Mouse (Mus musculus) stomach, postnatal 0 days (tissue): ENCODE data around the gene Ntm. TPM values are rescaled to one million over a fixed set of nuclear protein-coding genes. Genes with fewer than 3 reads are reported as not detected.

ENCODE experiments used
- ATAC-seq: fragments of 200-750 bp; cut with Nextera tagmentation; 2 replicates; pipeline ENCODE4 v1.8.0; 2017; ENCODE audit not compliant: low FRiP score, low TSS enrichment
- DNase-seq: peaks from one replicate; pipeline ENCODE4 v3.0.0-alpha.2; 2016; ENCODE audit warnings: low spot score
- H3K27ac ChIP-seq: fragments of 300-500 bp; sonication (generic); replicated peaks from 2 replicates; pipeline ENCODE4 v1.5.1; 2014; ENCODE audit warnings: mild to moderate bottlenecking, control low read depth
- H3K27me3 ChIP-seq: fragments of 300-500 bp; sonication (generic); 2 replicates; pipeline ENCODE4 v1.6.1; 2014; ENCODE audit warnings: low read length; ENCODE audit not compliant: control insufficient read depth, insufficient read depth
- H3K36me3 ChIP-seq: fragments of 300-500 bp; sonication (generic); 2 replicates; pipeline ENCODE4 v1.6.1; 2014; ENCODE audit warnings: low read length, mixed read lengths; ENCODE audit not compliant: control insufficient read depth, insufficient read depth
- H3K4me1 ChIP-seq: fragments of 300-500 bp; sonication (generic); replicated peaks from 2 replicates; pipeline ENCODE4 v1.6.1; 2014; ENCODE audit warnings: antibody characterized with exemption; ENCODE audit not compliant: control insufficient read depth, insufficient read depth
- H3K4me2 ChIP-seq: fragments of 300-500 bp; sonication (generic); replicated peaks from 2 replicates; pipeline ENCODE4 v1.6.1; 2014; ENCODE audit warnings: low read depth, mild to moderate bottlenecking, control low read depth, moderate library complexity
- H3K4me3 ChIP-seq: fragments of 300-500 bp; sonication (generic); 2 replicates; pipeline ENCODE4 v1.5.1; 2014; ENCODE audit warnings: low read depth, low read length, control low read depth
- H3K9ac ChIP-seq: fragments of 300-500 bp; sonication (generic); 2 replicates; pipeline ENCODE4 v1.6.1; 2014; ENCODE audit warnings: mild to moderate bottlenecking, low read length, control low read depth, mixed read lengths
- H3K9me3 ChIP-seq: fragments of 300-500 bp; sonication (generic); 2 replicates; pipeline ENCODE4 v1.6.1; 2016; ENCODE audit warnings: low read length; ENCODE audit not compliant: control insufficient read depth
- CTCF ChIP-seq: IDR thresholded peaks from 2 replicates; pipeline ENCODE4 v1.5.1; 2016; ENCODE audit warnings: antibody characterized with exemption, low read depth, mild to moderate bottlenecking, moderate library complexity
- EP300 ChIP-seq: optimal IDR thresholded peaks from 2 replicates; pipeline ENCODE3; 2016; ENCODE audit warnings: antibody characterized with exemption
- WGBS: fragments of 180-500 bp; shearing (Covaris S2); extraction: QIAGEN DNeasy Blood & Tissue Kit; methylation state at CpG from one replicate; pipeline ENCODE4 v1.1.7; 2014; 5-methylcytosine and 5-hydroxymethylcytosine counted together
- polyA plus RNA-seq: library from polyadenylated mRNA; unstranded; fragments of >200 nt; fragmentation: Nextera tagmentation; extraction: Ambion mirVana; gene quantifications from 2 replicates; pipeline ENCODE4 v1.2.1, GENCODE M21; 2015

Ntm gene
- polyA plus RNA-seq, 1 experiment from 2014 or later = 5.9 TPM

- no peak for DNase-seq
- no peak overlapping the region for H3K27ac ChIP-seq
- TF ChIP-seq EP300 = no peak
- TF ChIP-seq CTCF = no peak
- no peaks in the 10 kb centered on the region for H3K36me3 ChIP-seq
- ATAC-seq = no peak
- H3K4me3 ChIP-seq = no peak overlapping the region
- no peaks in the 10 kb centered on the region for H3K9me3 ChIP-seq
- H3K4me1 ChIP-seq = no peaks in the 10 kb centered on the region
- no peak overlapping the region for H3K4me2 ChIP-seq
- 59% methylated on average over 5 of the region's 5 CpGs for WGBS
- H3K27me3 ChIP-seq = no peaks in the 10 kb centered on the region
- no peak overlapping the region for H3K9ac ChIP-seq
Observed at GRCm38 (mm10) chr9:29881614-29882013, 81.3 kb downstream of the Ntm start.

- H3K36me3 ChIP-seq = no peaks in the 10 kb centered on the region
- ATAC-seq = no peak
- H3K9me3 ChIP-seq = no peaks in the 10 kb centered on the region
- no peak overlapping the region for H3K27ac ChIP-seq
- no peak overlapping the region for H3K9ac ChIP-seq
- TF ChIP-seq CTCF (no peak), EP300 (no peak)
- H3K4me3 ChIP-seq = no peak overlapping the region
- H3K4me1 ChIP-seq = no peaks in the 10 kb centered on the region
- no peaks in the 10 kb centered on the region for H3K27me3 ChIP-seq
- no peak overlapping the region for H3K4me2 ChIP-seq
- WGBS = 76% methylated on average over 3 of the region's 3 CpGs
- DNase-seq = no peak
Observed at GRCm38 (mm10) chr9:29877583-29877982, 85.4 kb downstream of the Ntm start.

DNA sequence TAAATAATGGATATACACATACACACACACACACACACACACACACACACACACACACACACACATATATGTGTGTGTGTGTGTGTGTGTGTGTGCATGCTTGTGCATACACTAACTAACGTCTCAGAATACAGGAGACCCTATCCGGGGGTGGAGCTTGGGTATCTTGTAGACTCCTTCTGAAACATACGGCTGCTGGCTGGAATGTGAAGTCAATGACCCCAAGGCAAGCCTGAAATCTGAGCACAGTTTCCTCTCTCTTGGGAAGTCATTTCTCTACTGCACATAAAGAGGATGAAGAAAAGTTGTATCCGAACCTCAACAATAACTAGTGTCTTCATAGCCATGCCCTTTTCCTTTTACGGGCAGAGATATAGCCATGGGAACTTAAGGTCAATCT is 95.2 kb downstream of the Ntm start:
- ATAC-seq = no peak
- H3K27me3 ChIP-seq = no peaks in the 10 kb centered on the region
- H3K9me3 ChIP-seq = no peaks in the 10 kb centered on the region
- WGBS = 55% methylated on average over 5 of the region's 5 CpGs
- no peak for TF ChIP-seq CTCF
- no peak for TF ChIP-seq EP300
- H3K27ac ChIP-seq = no peak overlapping the region
- no peak overlapping the region for H3K4me2 ChIP-seq
- H3K9ac ChIP-seq = no peak overlapping the region
- H3K4me3 ChIP-seq = no peak overlapping the region
- no peak for DNase-seq
- no peaks in the 10 kb centered on the region for H3K36me3 ChIP-seq
- H3K4me1 ChIP-seq = no peaks in the 10 kb centered on the region

DNA sequence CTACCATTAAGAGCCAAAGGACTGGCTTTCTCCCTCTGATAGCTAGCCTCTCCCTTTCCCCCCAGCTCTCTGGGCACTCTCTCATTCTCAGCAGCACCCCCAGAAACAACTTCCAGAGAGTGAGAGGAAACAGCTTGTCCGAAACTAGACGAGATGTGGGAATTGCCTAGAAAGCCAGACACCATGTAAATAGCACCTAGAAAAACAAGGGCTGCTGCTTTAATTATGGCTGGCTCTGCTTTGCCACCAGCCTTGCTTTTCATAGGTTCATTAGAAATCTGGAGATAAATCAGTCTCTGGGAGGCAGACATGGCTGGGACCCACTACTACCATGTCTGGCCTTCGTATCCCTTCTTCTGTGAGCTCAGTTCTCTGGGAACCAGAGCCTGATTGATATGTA is 96.1 kb downstream of the Ntm start:
- Histone ChIP-seq H3K36me3 (no peaks in the 10 kb centered on the region), H3K27me3 (no peaks in the 10 kb centered on the region), H3K27ac (no peak overlapping the region), H3K4me1 (no peaks in the 10 kb centered on the region), H3K9me3 (no peaks in the 10 kb centered on the region), H3K4me3 (no peak overlapping the region), H3K4me2 (no peak overlapping the region), H3K9ac (no peak overlapping the region)
- ATAC-seq = no peak
- TF ChIP-seq EP300 (no peak), CTCF (no peak)
- WGBS = 56% methylated on average over 3 of the region's 3 CpGs
- DNase-seq = no peak

- DNase-seq (no peak), ATAC-seq (no peak)
- no peaks in the 10 kb centered on the region for H3K36me3 ChIP-seq
- H3K4me2 ChIP-seq = no peak overlapping the region
- 45% methylated on average over 4 of the region's 4 CpGs for WGBS
- no peak overlapping the region for H3K27ac ChIP-seq
- no peak overlapping the region for H3K9ac ChIP-seq
- TF ChIP-seq CTCF = no peak
- TF ChIP-seq EP300 = no peak
- no peaks in the 10 kb centered on the region for H3K9me3 ChIP-seq
- H3K4me3 ChIP-seq = no peak overlapping the region
- no peaks in the 10 kb centered on the region for H3K27me3 ChIP-seq
- H3K4me1 ChIP-seq = no peaks in the 10 kb centered on the region
Observed at GRCm38 (mm10) chr9:29866101-29866500, 96.8 kb downstream of the Ntm start.

DNA sequence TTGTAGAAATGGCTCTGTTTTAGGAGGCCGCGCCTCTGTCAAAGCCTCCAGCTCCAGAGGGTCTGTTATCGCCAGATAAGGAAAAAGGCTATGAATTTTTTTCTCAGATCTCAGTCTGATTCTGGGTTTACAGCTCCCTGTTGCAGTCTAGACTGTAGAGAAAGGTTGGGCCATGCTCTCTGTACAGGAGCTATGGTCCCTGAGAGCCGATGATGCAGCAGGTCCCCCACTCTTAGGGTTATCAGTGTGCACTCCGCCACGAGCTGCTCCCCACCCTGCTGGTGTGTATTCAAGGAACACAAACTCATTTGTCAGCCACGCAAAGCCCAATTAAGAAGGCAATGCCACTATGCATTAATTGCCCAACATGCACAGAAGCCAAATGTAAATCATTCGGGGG is 97.4 kb downstream of the Ntm start:
- DNase-seq (no peak), ATAC-seq (no peak)
- Histone ChIP-seq H3K36me3 (no peaks in the 10 kb centered on the region), H3K27me3 (no peaks in the 10 kb centered on the region), H3K9me3 (no peaks in the 10 kb centered on the region), H3K4me3 (no peak overlapping the region), H3K4me2 (no peak overlapping the region), H3K4me1 (no peaks in the 10 kb centered on the region), H3K27ac (no peak overlapping the region), H3K9ac (no peak overlapping the region)
- TF ChIP-seq CTCF (no peak), EP300 (no peak)
- 56% methylated on average over 8 of the region's 8 CpGs for WGBS
